Mouse (Mus musculus): Measurements from ENCODE around the gene Prr23a1.
A peak's percentile ranks its signal among the peaks of the same experiment; 100 is the strongest.

The Prr23a1 gene

DNA sequence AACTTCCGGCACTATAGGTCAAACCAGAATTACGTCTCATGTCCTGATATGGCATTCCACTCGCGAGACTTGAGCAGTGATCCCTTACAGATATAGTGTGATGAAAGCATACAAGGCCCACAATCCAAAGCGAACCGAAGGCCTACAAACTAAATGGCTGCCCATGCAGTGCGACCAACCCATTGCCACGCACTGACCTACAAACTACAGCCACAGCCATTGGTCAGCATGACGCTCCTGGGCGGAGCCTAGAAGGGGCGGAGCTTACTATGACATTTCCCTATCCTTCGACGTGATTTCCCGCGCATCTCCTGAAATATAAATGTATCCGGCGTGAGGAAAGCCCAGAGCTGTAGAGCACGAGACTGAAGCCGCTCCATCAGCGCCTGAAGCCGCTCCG, at the start of gene Prr23a1:
TSS of gene Prr23a1 (plus strand) at position 387 of the 400 bp plus-strand sequence.
- no peak for DNase-seq (ENCODE audit: low read depth, low spot score)

DNA sequence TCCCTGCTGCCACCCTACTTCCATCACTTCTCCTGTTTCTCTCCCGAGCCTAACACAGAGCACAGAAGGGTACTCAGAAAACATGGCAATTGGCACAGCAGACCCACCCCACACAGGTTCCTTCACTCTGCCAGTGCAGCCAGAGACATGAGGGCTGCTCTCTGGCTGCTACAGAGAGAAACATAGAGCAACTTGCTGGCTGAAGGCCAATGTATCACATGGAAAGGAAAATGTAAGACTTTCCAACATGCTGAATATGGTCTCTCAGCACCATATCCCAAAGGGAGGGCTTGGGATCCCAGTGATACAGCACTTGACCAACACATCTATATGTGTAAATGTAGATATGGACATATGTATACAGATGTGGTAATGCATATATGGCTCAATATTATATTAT, 43.3 kb upstream of the Prr23a1 start:
- DNase-seq (ENCODE audit: low read depth, low spot score): no peak

DNA sequence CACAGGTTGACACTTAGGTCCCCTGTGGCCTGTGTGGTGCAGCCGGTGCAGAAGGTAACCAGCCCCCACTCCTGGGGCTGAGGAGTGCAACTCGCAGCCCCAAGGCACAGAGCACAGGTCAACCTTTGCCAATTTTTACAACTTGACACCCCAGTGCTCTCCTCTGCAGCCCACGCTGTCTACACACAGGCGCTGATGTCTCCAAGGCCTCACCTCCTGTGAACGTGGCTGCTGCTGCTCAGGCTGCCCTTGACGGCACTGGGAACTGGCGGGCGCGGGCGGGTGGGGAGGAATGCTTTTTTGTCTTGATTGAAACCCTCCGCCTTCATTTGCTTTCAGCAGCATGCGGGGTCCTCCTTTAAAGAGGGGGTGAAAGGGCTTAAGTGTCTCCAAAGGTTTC, 38.3 kb upstream of the Prr23a1 start:
- DNase-seq (ENCODE audit: low read depth, low spot score): no peak

DNA sequence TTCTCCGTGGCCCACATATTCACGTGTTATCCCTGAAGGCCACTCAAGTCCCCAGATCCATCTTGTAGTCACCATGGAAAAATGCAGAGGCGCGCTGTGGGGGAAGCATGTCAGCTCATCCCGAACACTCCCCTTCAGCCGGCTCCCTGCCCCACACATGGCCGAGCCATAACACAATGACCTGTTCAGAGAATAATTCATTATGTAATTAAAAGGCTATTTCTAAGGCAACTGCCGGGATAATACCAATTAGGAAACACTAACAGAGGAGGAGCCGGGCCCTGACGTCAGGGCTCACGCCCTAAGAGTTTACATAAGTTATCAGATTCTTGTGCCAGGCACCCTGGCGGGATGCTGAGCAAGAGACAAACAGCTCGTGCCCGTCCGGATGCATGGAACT, 36.8 kb upstream of the Prr23a1 start:
- DNase-seq (ENCODE audit: low read depth, low spot score): no peak

GRCm38 (mm10) chr9:98805934-98806333, 36.4 kb upstream of the Prr23a1 start:
- no peak for DNase-seq (ENCODE audit: low read depth, low spot score)

GRCm38 (mm10) chr9:98807631-98808030, 34.7 kb upstream of the Prr23a1 start:
- no peak for DNase-seq (ENCODE audit: low read depth, low spot score)

- peak; percentile 20 for DNase-seq (ENCODE audit: low read depth, low spot score)
Measured at GRCm38 (mm10) chr9:98809526-98809925, 32.8 kb upstream of the Prr23a1 start.

- no peak for DNase-seq (ENCODE audit: low read depth, low spot score)
Measured at GRCm38 (mm10) chr9:98816066-98816465, 26.2 kb upstream of the Prr23a1 start.

GRCm38 (mm10) chr9:98817592-98817991, 24.7 kb upstream of the Prr23a1 start:
- no peak for DNase-seq (ENCODE audit: low read depth, low spot score)

DNA sequence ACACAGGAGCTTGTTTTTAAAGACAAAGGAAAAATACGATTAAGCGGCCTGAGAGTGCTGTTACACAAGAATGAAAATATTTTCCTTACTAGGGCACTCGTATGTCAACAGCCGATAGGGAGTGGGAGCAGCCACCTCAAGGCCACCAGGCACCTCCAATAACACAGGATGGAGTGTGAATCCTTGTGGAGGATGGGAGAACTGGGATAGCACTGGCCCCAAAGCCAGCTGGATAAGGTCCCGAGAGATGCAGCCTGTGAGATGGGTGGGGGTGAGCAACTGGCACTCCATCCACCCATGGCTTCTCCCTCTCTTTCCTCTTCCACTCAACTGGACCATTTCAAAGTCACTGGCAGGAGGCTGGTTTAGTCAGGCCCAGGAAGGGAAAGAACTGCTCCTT, 23.3 kb upstream of the Prr23a1 start:
- no peak for DNase-seq (ENCODE audit: low read depth, low spot score)

GRCm38 (mm10) chr9:98819481-98819880, 22.8 kb upstream of the Prr23a1 start:
- no peak for DNase-seq (ENCODE audit: low read depth, low spot score)

DNA sequence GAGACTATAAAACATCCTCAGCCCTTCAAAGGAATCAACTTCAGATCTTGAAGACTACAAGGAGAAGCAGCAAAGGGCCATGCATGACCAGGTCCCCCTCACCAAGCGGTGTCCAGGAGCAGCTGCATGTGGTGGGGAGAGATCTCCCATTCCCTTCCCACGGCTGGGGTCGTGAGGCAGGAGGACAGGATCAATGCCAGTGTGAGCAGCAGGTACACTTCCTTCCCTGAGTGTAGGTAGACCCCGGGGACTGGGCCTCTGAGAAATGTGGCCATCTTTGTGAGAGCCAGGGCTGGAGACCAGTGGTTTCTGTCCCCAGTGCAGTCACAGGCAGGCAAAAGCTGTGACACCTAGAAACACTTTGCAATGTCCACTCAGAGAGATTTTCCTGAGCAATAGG, 21.8 kb upstream of the Prr23a1 start:
- DNase-seq (ENCODE audit: low read depth, low spot score): no peak

GRCm38 (mm10) chr9:98821067-98821466, 21.2 kb upstream of the Prr23a1 start:
- DNase-seq (ENCODE audit: low read depth, low spot score): no peak

DNA sequence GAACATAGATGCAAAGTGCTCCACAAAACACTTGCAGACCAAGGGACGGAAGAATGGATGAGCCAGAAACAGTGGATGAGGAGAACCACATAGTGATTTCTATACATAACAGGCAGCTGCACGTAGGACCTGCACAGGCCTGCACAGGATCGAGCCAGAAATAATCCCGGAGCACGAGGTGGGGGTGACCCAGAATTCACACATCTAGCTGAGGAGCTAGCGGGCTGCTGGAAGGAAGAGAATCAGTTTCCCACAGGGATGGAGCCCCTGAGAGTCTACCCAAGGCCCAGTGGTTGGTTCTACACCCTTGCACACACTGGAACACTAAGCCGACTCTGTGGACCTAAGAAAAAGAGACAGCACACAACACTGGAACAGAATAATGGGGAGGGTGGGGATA, 18.5 kb upstream of the Prr23a1 start:
- no peak for DNase-seq (ENCODE audit: low read depth, low spot score)

DNA sequence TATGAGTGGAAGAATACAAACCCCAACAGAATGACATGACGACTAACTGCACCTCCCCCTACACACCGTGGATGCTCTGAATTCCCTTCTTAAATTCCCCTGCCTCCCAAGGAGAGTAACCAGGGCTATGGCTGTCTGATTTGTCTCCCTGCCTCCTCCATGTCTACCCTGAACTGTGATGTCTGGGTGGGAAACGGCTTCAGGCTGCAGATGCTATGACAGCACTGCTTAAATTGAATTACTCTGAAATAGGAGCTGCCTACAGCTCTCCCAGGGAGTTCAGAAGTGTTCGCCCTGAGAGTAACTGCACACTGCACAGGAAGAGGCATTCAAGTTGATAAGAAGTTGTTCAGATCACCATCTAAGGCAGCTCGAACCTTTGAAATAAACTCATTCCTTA, 12.8 kb upstream of the Prr23a1 start:
- DNase-seq (ENCODE audit: low read depth, low spot score): no peak

- no peak for DNase-seq (ENCODE audit: low read depth, low spot score)
Measured at GRCm38 (mm10) chr9:98837537-98838074, 4.7 kb upstream of the Prr23a1 start.

DNA sequence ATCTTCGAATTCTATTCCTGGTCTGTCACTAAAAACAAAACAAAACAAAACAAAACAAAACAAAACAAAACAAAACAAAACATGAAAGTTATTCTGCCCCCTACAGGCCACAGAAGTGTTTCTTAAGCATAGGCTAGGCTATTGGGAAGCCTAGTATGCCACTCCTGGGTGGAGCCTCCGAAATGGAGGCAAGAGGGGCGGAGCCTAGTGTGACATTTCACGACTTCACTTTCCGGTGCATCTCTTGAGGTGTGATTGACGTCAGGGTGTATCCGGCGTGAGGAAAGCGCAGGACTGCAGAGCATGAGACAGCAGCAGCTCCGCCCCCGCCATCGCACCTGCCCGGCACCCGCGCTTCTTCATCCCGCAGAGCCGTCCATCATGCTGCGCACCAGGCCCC, 13.9 kb downstream of the Prr23a1 start, which contains the start of gene Prr23a2:
TSS of gene Prr23a2 (plus strand) at position 285 of the 400 bp plus-strand sequence.
- DNase-seq (ENCODE audit: low read depth, low spot score): no peak

- DNase-seq (ENCODE audit: low read depth, low spot score): no peak
Measured at GRCm38 (mm10) chr9:98863463-98863862, 21.2 kb downstream of the Prr23a1 start.

- DNase-seq (ENCODE audit: low read depth, low spot score): no peak
Measured at GRCm38 (mm10) chr9:98864571-98864970, 22.3 kb downstream of the Prr23a1 start, which contains the start of gene Prr23a3. Gene Prr23a3, plus strand, starts transcription at chr9:98864767.
